Mouse (Mus musculus) myocyte (in vitro differentiated cells): ENCODE results near the gene Agap1.

Experiments used
- CEBPB ChIP-seq: IDR thresholded peaks from 2 replicates; pipeline ENCODE4 v1.6.1; 2011; ENCODE audit warnings: mild to moderate bottlenecking, moderate library complexity; ENCODE audit not compliant: poor library complexity, insufficient read depth, severe bottlenecking
- E2F4 ChIP-seq: IDR thresholded peaks from one replicate; pipeline ENCODE4 v1.6.1; 2011; ENCODE audit warnings: mild to moderate bottlenecking, control low read depth, moderate library complexity; ENCODE audit not compliant: insufficient read depth
- MAX ChIP-seq: IDR thresholded peaks from one replicate; pipeline ENCODE4 v1.6.1; 2011; ENCODE audit warnings: low read depth, mild to moderate bottlenecking, control low read depth
- MYOD1 ChIP-seq, 3 experiments: IDR thresholded peaks; one replicate each; pipeline ENCODE4 v1.6.1; 2011; ENCODE audit warnings: control low read depth in 2 of 3, low read depth in 2 of 3, mild to moderate bottlenecking in 2 of 3, moderate library complexity in 1 of 3; ENCODE audit not compliant: insufficient read length in 2 of 3, control insufficient read depth in 1 of 3
- POLR2A ChIP-seq: IDR thresholded peaks from one replicate; pipeline ENCODE4 v1.6.1; 2011; ENCODE audit warnings: low read depth, mild to moderate bottlenecking, control low read depth, moderate library complexity; ENCODE audit not compliant: insufficient read length
- POLR2AphosphoS2 ChIP-seq: IDR thresholded peaks from one replicate; pipeline ENCODE4 v1.6.1; 2011; ENCODE audit warnings: low read depth, control low read depth; ENCODE audit not compliant: insufficient read length
- SRF ChIP-seq: IDR thresholded peaks from one replicate; pipeline ENCODE4 v1.6.1; 2011; ENCODE audit warnings: low read depth; ENCODE audit not compliant: control insufficient read depth, insufficient read length
- TCF12 ChIP-seq: IDR thresholded peaks from one replicate; pipeline ENCODE4 v1.6.1; 2011; ENCODE audit warnings: mild to moderate bottlenecking, control low read depth; ENCODE audit not compliant: poor library complexity, insufficient read depth, severe bottlenecking
- USF1 ChIP-seq: IDR thresholded peaks from one replicate; pipeline ENCODE4 v1.6.1; 2011; ENCODE audit warnings: low read depth, mild to moderate bottlenecking, control low read depth, moderate library complexity

DNA sequence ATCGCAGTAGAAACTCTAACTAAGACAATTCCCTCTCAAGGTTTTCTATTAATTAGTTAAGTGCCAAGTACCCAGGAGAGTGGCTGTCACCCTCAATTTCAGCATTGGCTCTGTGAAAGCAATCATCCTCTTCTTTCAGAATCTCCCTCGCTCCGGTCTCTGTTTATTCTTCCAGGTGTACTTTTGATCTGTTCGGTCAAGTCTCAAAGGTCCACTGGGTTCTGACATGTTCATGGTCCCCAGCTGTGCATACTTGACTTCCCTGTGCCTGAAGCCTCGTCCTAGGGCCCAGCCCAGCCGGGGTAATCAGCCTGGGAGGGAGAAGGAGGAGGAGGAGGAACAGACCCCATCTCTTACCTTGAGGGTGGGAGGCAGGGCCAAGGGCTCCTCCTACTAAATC, 464.6 kb downstream of the Agap1 start:
- TF ChIP-seq MYOD1 (IDR thresholded peaks at IDR 0.05; ENCODE audit: control insufficient read depth in 1 of 3, insufficient read length in 2 of 3, low read depth in 2 of 3) (no peak), POLR2A (no peak), E2F4 (no peak), CEBPB (no peak), POLR2AphosphoS2 (no peak), MAX (no peak), TCF12 (no peak), USF1 (no peak), SRF (no peak)
